Mouse (Mus musculus) layer of hippocampus, postnatal 25 days (tissue): ENCODE results near the gene Nectin1. TPM values are rescaled to one million over a fixed set of nuclear protein-coding genes. Genes with fewer than 3 reads are reported as not detected.

Experiments
- DNase-seq, 2 experiments: peaks; one replicate each; pipeline ENCODE4 v3.0.0; 2022; ENCODE audit warnings: mixed read lengths in 2 of 2, low spot score in 1 of 2; ENCODE audit errors: extremely low spot score in 1 of 2
- total RNA-seq, 2 experiments: library from RNA; stranded (reverse); gene quantifications; 2 replicates each; pipeline ENCODE4 v1.2.3; 2021

Gene Nectin1
- total RNA-seq, 2 experiments from 2014 or later: 83.5 to 89.1 TPM

DNA sequence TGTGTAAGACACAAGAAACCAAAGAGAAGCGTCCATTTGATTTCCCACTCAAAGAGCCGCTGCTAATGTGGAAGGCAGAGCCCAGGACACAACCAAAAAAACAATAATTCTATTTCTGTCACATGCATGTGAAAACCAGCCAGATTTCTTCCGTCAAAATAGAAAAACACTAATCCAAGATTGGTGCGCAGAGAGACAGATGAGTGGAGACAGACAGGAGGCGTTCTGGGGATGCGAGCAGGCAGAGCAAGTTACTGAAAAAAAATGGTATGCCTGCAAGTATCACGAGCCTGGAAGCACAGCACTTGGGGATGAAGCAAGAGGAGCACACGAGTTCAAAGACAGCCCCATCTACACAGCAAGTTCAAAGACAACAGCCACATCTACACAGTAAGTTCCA is 106.5 kb downstream of the Nectin1 start:
- DNase-seq: no peak

GRCm38 (mm10) chr9:43851154-43851553 is 107.4 kb downstream of the Nectin1 start:
- DNase-seq: no peak

GRCm38 (mm10) chr9:43855887-43856286 is 112.1 kb downstream of the Nectin1 start:
- no peak for DNase-seq
